8 mouse cellular contexts compared by ENCODE assay signal in genomic region chr11:51967443-51968401, GRCm38 (mm10). TPM values are rescaled to one million over a fixed set of nuclear protein-coding genes. Genes with fewer than 3 reads are reported as not detected.
DNase-seq lines count a peak whose midpoint lies in the region; ATAC-seq and TF ChIP-seq lines count a peak whose summit lies in the region.

Gene Cdkn2aipnl, plus strand, starts transcription at chr11:51967661.

- peak within 1 kb of the TSS; percentile 85 for H3K4me3 ChIP-seq in bone marrow, adult 2 months (replicated peaks; ENCODE audit: control insufficient read depth, low read depth, low read length)
- H3K4me3 ChIP-seq in embryonic facial prominence, embryonic 15.5 days (replicated peaks): peak within 1 kb of the TSS; percentile 70
- H3K4me3 ChIP-seq in kidney, embryonic 14.5 days (ENCODE audit: low read length): peak within 1 kb of the TSS; percentile 67
- peak within 1 kb of the TSS; percentile 70 for H3K4me3 ChIP-seq in limb, embryonic 15.5 days

- TF ChIP-seq POLR2A in bone marrow, adult 2 months (IDR thresholded peaks at IDR 0.05; ENCODE audit: borderline replicate concordance, control insufficient read depth, low read depth, low read length): peak; percentile 66; the same call in 1 of the 2 replicates

- H3K36me3 ChIP-seq in embryonic facial prominence, embryonic 15.5 days: peaks cover 27% of the 10 kb centered on the region
- H3K36me3 ChIP-seq in kidney, embryonic 14.5 days (ENCODE audit: control insufficient read depth, insufficient read depth, low read length): peaks cover 25% of the 10 kb centered on the region
- peaks cover 30% of the 10 kb centered on the region for H3K36me3 ChIP-seq in limb, embryonic 15.5 days

- TF ChIP-seq CTCF in bone marrow, adult 2 months (IDR thresholded peaks at IDR 0.05; ENCODE audit: control insufficient read depth, insufficient read depth, low read length): peak; percentile 92

- peak within 1 kb of the TSS; percentile 74 for H3K9ac ChIP-seq in embryonic facial prominence, embryonic 15.5 days
- H3K9ac ChIP-seq in kidney, embryonic 14.5 days (ENCODE audit: low read depth, low read length): peak within 1 kb of the TSS; percentile 64
- H3K9ac ChIP-seq in limb, embryonic 15.5 days: peak within 1 kb of the TSS; percentile 75

- WGBS in bone marrow, adult 2 months: 1% methylated on average over 63 of the region's 63 CpGs
- WGBS in embryonic facial prominence, embryonic 15.5 days: 2% methylated on average over 63 of the region's 63 CpGs
- WGBS in kidney, embryonic 14.5 days: 2% methylated on average over 61 of the region's 63 CpGs
- WGBS in limb, embryonic 15.5 days: 2% methylated on average over 63 of the region's 63 CpGs

- peak within 1 kb of the TSS; percentile 48 for H3K27ac ChIP-seq in bone marrow, adult 2 months (ENCODE audit: control insufficient read depth, insufficient read depth, low read depth, low read length, poor library complexity)
- H3K27ac ChIP-seq in embryonic facial prominence, embryonic 15.5 days (replicated peaks): peak within 1 kb of the TSS; percentile 59
- 0 out of 2 replicates have a peak within 1 kb of the TSS, but pooled peaks have one; percentile 3 for H3K27ac ChIP-seq in kidney, embryonic 14.5 days (ENCODE audit: low read depth, low read length)
- H3K27ac ChIP-seq in limb, embryonic 15.5 days: peak within 1 kb of the TSS; percentile 67; the same call in 1 of the 2 replicates

- H3K9me3 ChIP-seq in embryonic facial prominence, embryonic 15.5 days (replicated peaks): no peaks in the 10 kb centered on the region
- H3K9me3 ChIP-seq in kidney, embryonic 14.5 days (ENCODE audit: control insufficient read depth, low read length): no peaks in the 10 kb centered on the region
- H3K9me3 ChIP-seq in limb, embryonic 15.5 days: no peaks in the 10 kb centered on the region

- H3K27me3 ChIP-seq in embryonic facial prominence, embryonic 15.5 days: no peaks in the 10 kb centered on the region
- H3K27me3 ChIP-seq in kidney, embryonic 14.5 days (ENCODE audit: control insufficient read depth, insufficient read depth, low read length): no peaks in the 10 kb centered on the region
- no peaks in the 10 kb centered on the region for H3K27me3 ChIP-seq in limb, embryonic 15.5 days

- ATAC-seq in embryonic facial prominence, embryonic 15.5 days (ENCODE audit: insufficient number of reproducible peaks, low FRiP score, low TSS enrichment, low read depth): peak; percentile 88
- peak; percentile 96 for ATAC-seq in kidney, embryonic 14.5 days (ENCODE audit: low FRiP score, low TSS enrichment)
- peak; percentile 84 for ATAC-seq in limb, embryonic 15.5 days (ENCODE audit: insufficient number of reproducible peaks, low FRiP score, low TSS enrichment, low read depth)

- peak within 1 kb of the TSS; percentile 86 for H3K4me2 ChIP-seq in embryonic facial prominence, embryonic 15.5 days (replicated peaks)
- H3K4me2 ChIP-seq in kidney, embryonic 14.5 days (replicated peaks; ENCODE audit: low read depth, low read length): peak within 1 kb of the TSS; percentile 63
- peak within 1 kb of the TSS; percentile 80 for H3K4me2 ChIP-seq in limb, embryonic 15.5 days

- peak; percentile 96 for DNase-seq in 416B (ENCODE audit: low read depth)
- peak; percentile 88 to 93 for DNase-seq in heart, adult 9 months (ENCODE audit: low spot score in 2 of 2)
- DNase-seq in monocyte, adult 2 months (ENCODE audit: low read depth in 1 of 2, low spot score in 2 of 2): peak; percentile 85 to 95
- DNase-seq in spleen, postnatal 36 days (ENCODE audit: low spot score in 2 of 2): peak; percentile 95 to 96

- no peaks in the 10 kb centered on the region for H3K4me1 ChIP-seq in bone marrow, adult 2 months (ENCODE audit: control insufficient read depth, insufficient read depth, low read length)
- peaks cover 11% of the 10 kb centered on the region for H3K4me1 ChIP-seq in embryonic facial prominence, embryonic 15.5 days
- peaks cover 4% of the 10 kb centered on the region; the same call in 1 of the 2 replicates for H3K4me1 ChIP-seq in kidney, embryonic 14.5 days (ENCODE audit: control insufficient read depth, insufficient read depth, low read length)
- H3K4me1 ChIP-seq in limb, embryonic 15.5 days: peaks cover 14% of the 10 kb centered on the region

RNA-seq across cellular contexts. Expression of gene Cdkn2aipnl, which starts in this region (rescaled TPM):
- polyA plus RNA-seq in bone marrow, adult 2 months (2011; ENCODE audit: insufficient read depth, insufficient read length, low replicate concordance, missing spikeins): 20.9 and 27.8 TPM in 2 replicates
- polyA plus RNA-seq in embryonic facial prominence, embryonic 15.5 days (2015; fragmentation: Nextera tagmentation; extraction: Ambion mirVana): 83.9 and 86.8 TPM in 2 replicates
- 87.9 and 104 TPM in 2 replicates for polyA plus RNA-seq in kidney, embryonic 14.5 days (2014; fragmentation: Nextera tagmentation; extraction: Ambion mirVana)
- 79.2 and 83.8 TPM in 2 replicates for polyA plus RNA-seq in limb, embryonic 15.5 days (2015; fragmentation: Nextera tagmentation; extraction: Ambion mirVana)

Comparison
In these comparisons a context has a peak if more than half of its experiments do, and no peak if none do; other contexts are left out.
1. Peak in every context shown above with its lines: DNase-seq, ATAC-seq, H3K4me3 ChIP-seq and H3K27ac ChIP-seq.
2. H3K27ac ChIP-seq: peak in every context shown above with its lines; median percentile 67 in limb, embryonic 15.5 days; 59 in embryonic facial prominence, embryonic 15.5 days; 48 in bone marrow, adult 2 months; 3 in kidney, embryonic 14.5 days.